Mouse (Mus musculus) liver, embryonic 15.5 days (tissue): Measurements from ENCODE around the gene Zfp646. TPM values are rescaled to one million over a fixed set of nuclear protein-coding genes. Genes with fewer than 3 reads are reported as not detected.

ENCODE experiments used
- ATAC-seq: fragments of 200-750 bp; cut with Nextera tagmentation; 2 replicates; pipeline ENCODE4 v1.8.0; 2017; ENCODE audit warnings: moderate number of reproducible peaks, mild to moderate bottlenecking, moderate library complexity; ENCODE audit not compliant: insufficient read depth
- H3K27ac ChIP-seq: fragments of 300-500 bp; sonication (generic); replicated peaks from 2 replicates; pipeline ENCODE4 v1.5.1; 2015; ENCODE audit warnings: mild to moderate bottlenecking, inconsistent platforms
- H3K27me3 ChIP-seq: fragments of 300-500 bp; sonication (generic); 2 replicates; pipeline ENCODE4 v1.6.1; 2015; ENCODE audit warnings: mild to moderate bottlenecking, inconsistent platforms
- H3K36me3 ChIP-seq: fragments of 300-500 bp; sonication (generic); replicated peaks from 2 replicates; pipeline ENCODE4 v1.6.1; 2015; ENCODE audit warnings: moderate library complexity, mild to moderate bottlenecking, inconsistent platforms
- H3K4me1 ChIP-seq: fragments of 300-500 bp; sonication (generic); replicated peaks from 2 replicates; pipeline ENCODE4 v1.6.1; 2015; ENCODE audit warnings: inconsistent platforms
- H3K4me2 ChIP-seq: fragments of 300-500 bp; sonication (generic); 2 replicates; pipeline ENCODE4 v1.6.1; 2015; ENCODE audit warnings: moderate library complexity, mild to moderate bottlenecking, inconsistent platforms
- H3K4me3 ChIP-seq: fragments of 300-500 bp; sonication (generic); replicated peaks from 2 replicates; pipeline ENCODE4 v1.5.1; 2015; ENCODE audit warnings: mild to moderate bottlenecking, inconsistent platforms
- H3K9ac ChIP-seq: fragments of 300-500 bp; sonication (generic); 2 replicates; pipeline ENCODE4 v1.6.1; 2015; ENCODE audit warnings: moderate library complexity, mild to moderate bottlenecking, inconsistent platforms
- H3K9me3 ChIP-seq: fragments of 300-500 bp; sonication (generic); replicated peaks from 2 replicates; pipeline ENCODE4 v1.6.1; 2016; ENCODE audit warnings: inconsistent platforms
- WGBS: fragments of 180-500 bp; shearing (Covaris S2); methylation state at CpG from one replicate; pipeline ENCODE4 v1.1.7; 2015; ENCODE audit warnings: mixed read lengths; ENCODE audit not compliant: insufficient replicate concordance; 5-methylcytosine and 5-hydroxymethylcytosine counted together
- polyA plus RNA-seq: library from polyadenylated mRNA; unstranded; fragments of >200 nt; fragmentation: Nextera tagmentation; extraction: Ambion mirVana; gene quantifications from 2 replicates; pipeline ENCODE4 v1.2.1, GENCODE M21; 2015

Gene Zfp646
- polyA plus RNA-seq, 1 experiment from 2014 or later: 3.8 TPM

DNA sequence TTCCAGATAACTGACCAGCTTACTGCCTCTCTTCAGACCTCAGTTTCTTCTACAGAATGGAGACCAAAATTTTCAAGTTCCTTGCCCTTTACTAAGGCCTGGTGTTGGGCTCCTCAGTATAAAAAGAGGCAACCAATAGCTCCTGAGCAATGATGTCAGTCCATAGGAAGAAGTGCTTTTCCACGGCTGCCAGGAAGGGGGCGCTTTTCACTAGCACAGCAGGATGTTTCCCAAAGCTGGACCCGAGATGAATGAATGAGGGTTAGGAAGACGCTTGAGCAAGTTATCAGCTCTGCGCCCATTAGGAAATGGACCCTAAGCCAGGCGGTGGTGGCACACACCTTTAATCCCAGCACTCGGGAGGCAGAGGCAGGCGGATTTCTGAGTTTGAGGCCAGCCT is 45.5 kb downstream of the Zfp646 start:
- peaks cover 38% of the 10 kb centered on the region for H3K36me3 ChIP-seq
- ATAC-seq: no peak
- no peak overlapping the region for H3K4me2 ChIP-seq
- WGBS: 43% methylated on average over 8 of the region's 8 CpGs
- no peak overlapping the region for H3K27ac ChIP-seq
- no peaks in the 10 kb centered on the region for H3K9me3 ChIP-seq
- H3K9ac ChIP-seq: no peak overlapping the region
- H3K4me3 ChIP-seq: no peak overlapping the region
- H3K4me1 ChIP-seq: peaks cover 26% of the 10 kb centered on the region
- H3K27me3 ChIP-seq: no peaks in the 10 kb centered on the region

DNA sequence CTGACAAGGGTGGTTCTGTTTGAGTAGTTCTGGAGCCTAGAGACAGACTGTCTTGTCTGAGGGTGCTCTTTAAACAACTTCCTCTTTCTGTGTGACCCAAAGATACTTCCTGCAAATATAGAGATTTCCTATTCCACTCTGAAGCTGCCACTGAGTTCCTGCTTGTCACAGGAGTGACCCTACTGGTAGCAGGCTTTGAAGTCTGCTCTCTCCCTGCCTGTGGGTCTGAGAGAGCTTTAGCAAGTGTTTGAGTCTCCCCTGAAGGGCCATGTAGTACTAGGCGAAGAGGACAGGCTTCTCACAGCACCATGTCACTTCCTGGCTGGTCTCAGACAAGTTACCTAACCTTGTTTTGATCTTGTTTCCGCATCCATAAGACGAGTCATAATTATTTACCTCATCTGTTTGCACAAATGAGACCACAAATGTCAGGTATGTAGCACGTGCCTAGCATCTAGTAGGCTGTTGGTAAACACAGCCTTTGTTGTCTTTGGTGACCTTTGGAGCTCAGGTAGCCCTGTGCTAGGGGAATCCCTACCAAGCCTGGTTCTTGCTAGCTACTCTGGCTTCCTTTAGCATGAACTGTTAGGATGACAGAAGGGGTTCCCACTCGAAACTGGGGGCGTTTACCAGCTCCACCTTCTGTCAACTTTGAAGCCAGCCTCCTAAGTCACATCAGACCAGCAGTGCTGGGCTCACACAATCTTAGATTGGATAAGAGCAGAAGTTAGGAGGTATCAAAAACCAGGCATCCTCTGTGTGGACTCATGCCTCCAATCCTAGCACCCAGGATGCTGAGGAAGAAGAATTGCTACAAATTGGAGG is 46.6 kb downstream of the Zfp646 start:
- 49% methylated on average over 6 of the region's 6 CpGs for WGBS
- no peak overlapping the region for H3K4me3 ChIP-seq
- peaks cover 36% of the 10 kb centered on the region for H3K36me3 ChIP-seq
- H3K27ac ChIP-seq: peak overlapping the region; percentile 64
- ATAC-seq: no peak; the same call in 1 of the 2 replicates
- H3K4me1 ChIP-seq: peaks cover 31% of the 10 kb centered on the region
- no peak overlapping the region for H3K9ac ChIP-seq
- H3K27me3 ChIP-seq: no peaks in the 10 kb centered on the region
- no peaks in the 10 kb centered on the region for H3K9me3 ChIP-seq
- H3K4me2 ChIP-seq: no peak overlapping the region

DNA sequence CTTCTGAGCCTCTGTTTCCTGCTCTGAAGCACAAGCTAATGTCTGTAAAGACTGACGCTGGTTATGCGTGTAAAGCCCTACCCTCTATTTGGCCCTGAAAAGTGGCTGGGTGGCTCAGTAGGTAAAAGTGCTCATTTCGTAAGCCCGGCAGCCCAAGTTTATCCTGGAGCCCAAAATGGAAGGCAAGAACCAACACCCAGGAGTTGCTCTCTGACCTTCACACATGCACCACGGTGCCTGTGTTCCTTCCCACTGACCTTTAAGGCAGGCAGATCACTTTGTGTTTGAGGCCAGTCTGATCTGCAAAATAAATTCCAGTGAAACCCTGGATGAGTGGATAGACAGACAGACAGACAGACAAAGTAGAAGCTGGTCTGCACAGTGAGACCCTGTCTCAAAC is 47.7 kb downstream of the Zfp646 start:
- peaks cover 35% of the 10 kb centered on the region for H3K4me1 ChIP-seq
- H3K27ac ChIP-seq: no peak overlapping the region
- no peaks in the 10 kb centered on the region for H3K9me3 ChIP-seq
- 70% methylated on average over 5 of the region's 5 CpGs for WGBS
- H3K4me3 ChIP-seq: no peak overlapping the region
- peaks cover 36% of the 10 kb centered on the region for H3K36me3 ChIP-seq
- peaks cover 2% of the 10 kb centered on the region; the same call in 1 of the 2 replicates for H3K27me3 ChIP-seq
- H3K9ac ChIP-seq: no peak overlapping the region
- H3K4me2 ChIP-seq: no peak overlapping the region
- ATAC-seq: no peak

DNA sequence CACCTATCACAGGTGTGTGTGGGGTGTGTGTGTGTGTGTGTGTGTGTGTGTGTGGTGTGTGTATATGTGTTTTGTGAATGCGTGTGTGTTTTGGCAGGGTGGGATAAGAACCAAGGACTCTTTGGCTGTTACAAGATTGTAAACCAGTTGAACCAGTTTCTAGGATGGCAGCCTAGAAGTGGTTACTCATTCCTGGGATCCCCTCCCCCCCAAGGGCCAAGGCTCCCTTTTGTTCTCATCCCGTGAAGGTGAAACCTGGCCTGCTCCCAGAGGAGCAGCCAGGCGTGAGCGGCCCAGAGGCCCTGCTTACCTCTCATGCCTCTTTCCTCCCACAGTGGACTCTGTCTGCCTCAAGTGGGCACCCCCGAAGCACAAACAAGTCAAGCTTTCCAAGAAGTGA is 49.2 kb downstream of the Zfp646 start:
- Histone ChIP-seq H3K4me3 (no peak overlapping the region), H3K9me3 (no peaks in the 10 kb centered on the region), H3K4me2 (no peak overlapping the region), H3K36me3 (peaks cover 36% of the 10 kb centered on the region), H3K27me3 (peaks cover 8% of the 10 kb centered on the region; the same call in 1 of the 2 replicates), H3K27ac (no peak overlapping the region), H3K9ac (no peak overlapping the region), H3K4me1 (peaks cover 43% of the 10 kb centered on the region)
- 70% methylated on average over 5 of the region's 5 CpGs for WGBS
- ATAC-seq: no peak

DNA sequence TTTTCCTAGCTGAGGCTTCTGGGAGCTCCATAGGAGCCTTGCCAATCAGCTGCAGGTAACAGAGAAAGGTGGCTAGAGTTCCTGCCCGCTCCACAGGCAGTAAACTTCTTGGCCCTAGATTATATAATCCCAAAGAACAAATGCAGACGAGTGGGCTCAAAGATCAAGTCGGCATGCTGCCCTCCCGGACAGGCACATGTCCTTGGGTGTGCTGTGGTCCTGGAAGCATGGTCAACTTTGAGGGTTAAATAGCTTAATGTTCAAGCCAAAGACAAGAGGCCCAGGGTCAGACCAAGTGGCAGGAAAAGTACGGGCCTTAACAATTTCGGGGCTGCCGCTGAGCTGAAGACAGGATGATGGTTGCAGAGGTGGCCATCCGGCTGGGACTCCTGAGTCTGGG is 50.0 kb downstream of the Zfp646 start:
- H3K9ac ChIP-seq: no peak overlapping the region
- H3K36me3 ChIP-seq: peaks cover 33% of the 10 kb centered on the region
- H3K9me3 ChIP-seq: no peaks in the 10 kb centered on the region
- peaks cover 48% of the 10 kb centered on the region for H3K4me1 ChIP-seq
- H3K27me3 ChIP-seq: peaks cover 9% of the 10 kb centered on the region; the same call in 1 of the 2 replicates
- no peak for ATAC-seq
- no peak overlapping the region for H3K4me2 ChIP-seq
- no peak overlapping the region for H3K4me3 ChIP-seq
- WGBS: 77% methylated on average over 8 of the region's 8 CpGs
- no peak overlapping the region for H3K27ac ChIP-seq

DNA sequence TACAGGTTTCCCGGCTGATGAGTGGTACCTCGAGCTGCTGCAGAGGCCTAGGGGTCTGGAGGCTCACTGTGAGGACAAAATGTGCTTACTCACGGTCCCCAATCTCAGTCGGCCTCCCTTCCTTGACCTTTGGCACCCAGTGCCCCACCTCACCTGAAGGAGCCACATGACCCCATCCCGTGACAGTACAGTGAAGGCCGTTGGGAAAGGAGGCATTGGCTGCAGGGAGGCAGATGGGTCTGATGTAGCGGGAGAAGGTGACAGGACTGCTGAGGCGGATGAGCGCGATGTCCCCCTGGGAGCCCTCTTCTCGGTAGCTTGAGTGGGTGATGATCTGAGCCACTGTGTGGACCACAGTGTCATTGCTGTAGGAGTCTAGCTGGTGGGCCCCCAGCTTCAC is 50.8 kb downstream of the Zfp646 start:
- Histone ChIP-seq H3K27ac (no peak overlapping the region), H3K27me3 (peaks cover 9% of the 10 kb centered on the region; the same call in 1 of the 2 replicates), H3K36me3 (peaks cover 33% of the 10 kb centered on the region), H3K4me1 (peaks cover 52% of the 10 kb centered on the region), H3K4me2 (no peak overlapping the region), H3K4me3 (no peak overlapping the region), H3K9me3 (no peaks in the 10 kb centered on the region), H3K9ac (no peak overlapping the region)
- no peak for ATAC-seq
- WGBS: 73% methylated on average over 11 of the region's 11 CpGs

DNA sequence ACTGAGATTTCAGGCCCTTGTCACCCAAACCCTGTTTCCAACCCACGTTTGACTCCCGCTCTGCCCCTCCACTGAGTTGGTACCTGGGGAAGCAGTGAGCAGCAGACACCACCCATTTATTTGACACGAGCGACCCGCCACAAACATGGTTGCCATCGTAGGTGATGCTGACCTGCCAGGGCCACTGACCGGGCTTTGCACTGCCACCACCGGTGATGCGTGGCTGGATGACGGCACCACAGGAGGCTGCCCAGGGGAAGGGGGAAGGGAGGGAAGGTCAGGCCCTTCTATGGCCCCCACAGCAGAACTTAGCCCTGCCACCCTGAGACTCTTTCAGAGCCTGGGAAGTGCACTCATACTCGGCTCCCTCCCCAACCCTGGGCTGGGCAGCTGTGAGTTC is 51.7 kb downstream of the Zfp646 start:
- no peak overlapping the region for H3K9ac ChIP-seq
- WGBS: 76% methylated on average over 11 of the region's 11 CpGs
- no peak overlapping the region for H3K4me3 ChIP-seq
- H3K4me2 ChIP-seq: no peak overlapping the region
- H3K27me3 ChIP-seq: peaks cover 9% of the 10 kb centered on the region; the same call in 1 of the 2 replicates
- no peaks in the 10 kb centered on the region for H3K9me3 ChIP-seq
- no peak for ATAC-seq
- H3K27ac ChIP-seq: no peak overlapping the region
- H3K36me3 ChIP-seq: peaks cover 33% of the 10 kb centered on the region
- peaks cover 46% of the 10 kb centered on the region for H3K4me1 ChIP-seq

DNA sequence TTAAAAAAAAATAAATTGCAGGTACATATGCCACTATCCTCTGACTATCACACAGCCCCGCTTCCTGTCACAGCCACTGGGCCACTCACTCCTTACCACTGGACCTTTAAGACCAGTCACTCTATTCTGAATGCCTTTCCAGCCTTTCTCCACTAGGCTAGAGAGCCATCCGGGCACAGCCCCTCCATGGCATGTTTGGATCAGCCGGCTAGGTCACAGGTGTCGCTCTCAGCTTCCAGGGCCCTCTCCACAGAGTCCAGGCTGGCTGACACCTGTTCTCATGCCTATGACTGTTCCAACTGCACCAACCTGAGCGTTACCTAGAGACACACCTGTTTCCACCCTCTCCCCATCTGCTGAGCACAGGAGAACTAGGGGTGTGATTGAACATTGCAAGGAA is 52.6 kb downstream of the Zfp646 start:
- Histone ChIP-seq H3K4me2 (peak overlapping the region; percentile 50), H3K9ac (no peak overlapping the region), H3K36me3 (peaks cover 31% of the 10 kb centered on the region), H3K27me3 (peaks cover 9% of the 10 kb centered on the region; the same call in 1 of the 2 replicates), H3K4me1 (peaks cover 43% of the 10 kb centered on the region), H3K9me3 (no peaks in the 10 kb centered on the region), H3K4me3 (peak overlapping the region; percentile 49), H3K27ac (no peak overlapping the region)
- 60% methylated on average over 5 of the region's 5 CpGs for WGBS
- ATAC-seq: no peak

DNA sequence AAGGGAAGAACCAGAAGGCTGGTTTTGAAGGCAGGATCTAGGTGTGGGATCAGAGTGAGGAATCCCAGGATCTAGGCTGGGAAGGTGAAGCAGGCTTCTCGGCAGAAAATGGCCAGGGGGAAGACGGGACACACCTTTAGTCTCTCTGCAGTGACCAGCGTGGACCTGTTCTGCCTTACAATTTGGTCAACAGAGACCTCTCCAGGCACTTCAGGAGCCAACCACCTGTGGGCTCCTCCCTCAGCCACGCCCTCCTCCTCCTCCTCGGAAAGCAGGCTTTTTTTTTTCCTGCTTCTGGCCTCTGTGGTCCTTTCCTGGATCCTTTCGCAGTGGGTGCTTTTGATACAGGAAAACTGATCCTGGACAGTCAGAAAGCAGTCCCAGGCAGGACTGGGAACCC is 53.9 kb downstream of the Zfp646 start, which contains the start of gene Prss8:
TSS of gene Prss8 (minus strand) at position 182 of the 400 bp plus-strand sequence.
- peak within 1 kb of the TSS; percentile 45; the same call in 1 of the 2 replicates for H3K27ac ChIP-seq
- peak within 1 kb of the TSS; percentile 39 for H3K9ac ChIP-seq
- H3K36me3 ChIP-seq: peaks cover 22% of the 10 kb centered on the region
- 25% methylated on average over 6 of the region's 6 CpGs for WGBS
- H3K4me2 ChIP-seq: peak within 1 kb of the TSS; percentile 50
- H3K9me3 ChIP-seq: no peaks in the 10 kb centered on the region
- ATAC-seq: no peak
- H3K4me1 ChIP-seq: peaks cover 55% of the 10 kb centered on the region
- H3K4me3 ChIP-seq: peak within 1 kb of the TSS; percentile 49
- H3K27me3 ChIP-seq: peaks cover 9% of the 10 kb centered on the region; the same call in 1 of the 2 replicates

DNA sequence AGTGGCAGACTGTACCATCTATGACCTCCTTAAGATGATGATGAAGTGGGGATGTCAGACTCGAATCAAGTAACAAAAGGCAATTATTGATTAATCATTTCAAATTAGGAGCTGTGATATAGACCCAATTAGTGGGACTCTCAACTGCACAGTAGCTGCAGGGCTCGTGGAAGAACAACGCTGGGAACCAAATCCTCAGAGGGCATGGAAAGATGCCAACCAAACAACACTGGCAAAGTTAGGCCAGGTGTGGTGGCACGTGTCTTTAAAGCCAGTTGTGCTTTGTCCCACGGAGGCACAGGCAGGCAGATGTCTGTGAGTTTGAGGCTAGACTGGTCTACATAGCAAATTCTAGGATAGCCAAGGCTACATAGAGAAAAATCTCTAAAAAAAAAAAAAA is 54.6 kb downstream of the Zfp646 start:
- Histone ChIP-seq H3K27me3 (peaks cover 9% of the 10 kb centered on the region; the same call in 1 of the 2 replicates), H3K36me3 (peaks cover 17% of the 10 kb centered on the region), H3K4me2 (no peak overlapping the region), H3K4me1 (peaks cover 60% of the 10 kb centered on the region), H3K9me3 (no peaks in the 10 kb centered on the region), H3K9ac (no peak overlapping the region), H3K4me3 (no peak overlapping the region), H3K27ac (no peak overlapping the region)
- 67% methylated on average over 5 of the region's 5 CpGs for WGBS
- ATAC-seq: no peak

DNA sequence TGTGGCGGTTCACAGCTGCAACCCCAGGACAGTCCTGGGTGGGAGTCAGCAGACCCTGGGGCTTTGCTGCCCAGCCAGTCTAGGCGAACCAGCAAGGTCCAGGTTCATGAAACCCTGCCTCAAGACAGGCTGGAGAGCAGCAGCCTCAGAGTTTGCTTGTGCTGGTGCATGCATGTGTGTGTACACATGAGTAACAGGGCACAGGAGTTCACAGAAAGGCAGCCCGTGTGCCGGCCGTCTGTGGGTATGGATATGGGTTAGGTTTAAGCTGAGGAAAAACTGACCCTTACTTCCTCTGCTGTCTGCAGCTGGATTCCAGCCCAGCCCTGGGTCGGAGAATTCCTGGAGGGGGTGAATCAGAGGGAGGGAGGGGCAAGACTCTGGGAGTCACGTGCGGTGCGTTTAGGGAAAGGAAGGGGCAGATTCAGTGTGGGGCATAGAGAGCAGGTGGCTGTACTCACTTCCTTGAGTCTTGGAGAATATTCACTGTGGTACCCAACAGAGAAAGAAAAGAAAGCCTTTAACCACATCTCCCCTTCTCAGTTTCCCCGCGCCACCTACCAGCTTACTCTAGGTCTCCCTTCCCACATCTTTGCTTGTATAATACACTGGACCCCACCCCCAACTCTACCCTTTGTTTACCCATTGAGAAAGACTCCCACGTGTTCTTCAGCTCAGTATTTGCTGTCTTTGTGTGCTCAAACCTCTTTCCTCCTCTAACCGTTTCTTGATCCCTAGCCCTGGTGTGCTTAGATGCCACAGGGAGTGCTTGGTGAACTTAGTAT is 55.5 kb downstream of the Zfp646 start:
- no peak overlapping the region for H3K9ac ChIP-seq
- 55% methylated on average over 13 of the region's 13 CpGs for WGBS

More for the DNA sequence above, 55.5 kb downstream of the Zfp646 start:
- ATAC-seq: no peak
- Histone ChIP-seq H3K4me1 (peaks cover 68% of the 10 kb centered on the region), H3K9me3 (no peaks in the 10 kb centered on the region), H3K4me2 (peak overlapping the region; percentile 37), H3K4me3 (peak overlapping the region; percentile 3; the same call in 1 of the 2 replicates), H3K36me3 (peaks cover 11% of the 10 kb centered on the region), H3K27ac (peak overlapping the region; percentile 64), H3K27me3 (peaks cover 9% of the 10 kb centered on the region; the same call in 1 of the 2 replicates)
